Mouse (Mus musculus) embryo, embryonic 10.5 days (tissue): ENCODE data around the gene Prss28.
A peak's percentile ranks its signal among the peaks of the same experiment; 100 is the strongest.

Experiments used
- DNase-seq: peaks from one replicate; pipeline ENCODE4 v3.0.0-alpha.2; 2015; ENCODE audit warnings: low spot score

Prss28 gene

GRCm38 (mm10) chr17:25308346-25308745 is at the start of gene Prss28:
Prss28 (plus strand) TSS chr17:25308646.
- no peak for DNase-seq

- no peak for DNase-seq
These were observed 44.0 kb upstream of the Prss28 start for GRCm38 (mm10) chr17:25264453-25264852.

DNA sequence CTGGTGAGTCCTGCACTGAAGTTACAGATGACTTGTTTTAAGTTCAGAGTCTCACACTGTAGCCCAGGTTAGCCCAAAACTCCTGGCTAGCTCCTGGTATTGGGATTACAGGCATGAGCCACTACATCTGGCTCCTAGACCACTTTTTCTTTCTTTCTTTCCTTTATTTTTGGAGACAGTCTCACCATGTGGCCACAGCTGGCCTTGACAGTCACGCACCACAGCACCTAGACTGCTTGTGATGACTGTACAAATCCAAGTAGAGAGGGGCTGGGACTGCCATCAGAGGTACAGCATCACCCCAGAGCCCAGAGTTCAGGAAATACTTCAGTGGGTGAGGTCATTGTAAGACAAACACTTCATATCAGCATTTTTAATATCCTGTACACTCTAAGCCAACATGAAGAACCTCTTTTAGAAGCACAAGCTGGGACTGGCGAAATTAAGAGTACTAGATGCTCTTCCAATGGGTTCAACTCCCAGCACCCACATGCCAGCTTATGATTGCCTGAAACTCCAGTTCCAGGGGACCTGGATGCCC is 37.6 kb upstream of the Prss28 start:
- no peak for DNase-seq

GRCm38 (mm10) chr17:25272326-25272725 is 36.1 kb upstream of the Prss28 start:
- peak; percentile 27 for DNase-seq

GRCm38 (mm10) chr17:25272951-25273705 is 35.3 kb upstream of the Prss28 start:
- DNase-seq = peak; percentile 92

DNA sequence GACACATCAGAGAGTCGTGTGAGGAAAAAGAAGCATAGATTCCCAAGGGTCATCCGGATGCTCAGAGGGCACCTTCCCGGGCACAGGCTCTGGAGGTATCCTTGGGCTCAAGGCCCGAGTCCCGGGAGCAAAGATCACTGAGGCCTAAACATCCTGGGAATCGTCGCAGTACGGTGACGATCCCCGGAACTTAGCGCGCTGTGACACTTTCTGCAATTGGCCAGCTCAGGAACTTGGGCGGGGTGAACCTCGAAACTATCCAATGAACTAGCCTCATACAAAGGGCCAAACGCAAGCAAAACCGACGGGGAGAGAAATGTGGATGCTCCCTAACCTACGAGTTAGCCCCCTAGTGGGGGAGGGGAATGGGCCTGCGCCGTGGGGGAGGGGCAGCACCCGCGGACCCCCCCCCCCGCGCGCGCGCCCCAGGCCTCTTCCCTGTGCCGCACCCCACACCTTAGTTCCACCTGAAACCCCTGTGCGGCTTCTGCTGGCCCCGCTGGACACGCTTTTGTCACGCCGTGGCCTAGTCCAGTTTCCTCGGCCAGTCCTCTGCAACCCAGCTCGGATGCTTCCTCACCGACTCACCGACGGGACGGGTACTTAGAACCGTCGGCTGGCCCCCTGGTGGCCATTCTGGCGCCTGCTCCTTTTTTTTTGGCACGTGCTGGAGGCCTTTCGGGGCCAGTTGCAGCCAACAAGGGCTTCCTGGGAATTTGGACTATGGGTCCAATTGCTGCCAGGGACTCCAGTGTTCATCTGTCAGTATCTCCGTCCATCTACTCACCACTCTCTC is 34.5 kb upstream of the Prss28 start:
- peak; percentile 98 for DNase-seq

- no peak for DNase-seq
These were observed 33.7 kb upstream of the Prss28 start, which contains the start of gene Ube2i for GRCm38 (mm10) chr17:25274571-25275346. Ube2i (minus strand) TSS chr17:25274622.

DNA sequence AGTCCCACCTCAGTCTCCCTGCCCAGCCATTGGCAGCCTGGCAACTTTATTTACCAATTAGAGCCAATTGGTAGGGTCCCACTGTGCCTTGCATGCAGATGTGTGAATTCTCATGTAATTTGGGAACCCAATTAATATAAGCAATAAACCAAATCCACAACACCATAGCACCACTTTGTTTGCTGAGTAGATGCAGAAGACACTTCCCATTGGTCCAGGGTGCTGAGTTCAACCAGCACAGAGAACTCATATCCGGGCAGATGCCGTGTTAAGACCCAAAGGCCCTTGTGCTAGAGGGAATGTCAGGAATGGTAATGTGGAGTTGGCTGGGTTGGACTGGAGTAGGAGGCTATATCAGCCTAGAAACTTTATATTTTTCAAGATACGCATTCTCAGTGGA is 32.6 kb upstream of the Prss28 start:
- no peak for DNase-seq

GRCm38 (mm10) chr17:25282133-25282532 is 26.3 kb upstream of the Prss28 start:
- no peak for DNase-seq

DNA sequence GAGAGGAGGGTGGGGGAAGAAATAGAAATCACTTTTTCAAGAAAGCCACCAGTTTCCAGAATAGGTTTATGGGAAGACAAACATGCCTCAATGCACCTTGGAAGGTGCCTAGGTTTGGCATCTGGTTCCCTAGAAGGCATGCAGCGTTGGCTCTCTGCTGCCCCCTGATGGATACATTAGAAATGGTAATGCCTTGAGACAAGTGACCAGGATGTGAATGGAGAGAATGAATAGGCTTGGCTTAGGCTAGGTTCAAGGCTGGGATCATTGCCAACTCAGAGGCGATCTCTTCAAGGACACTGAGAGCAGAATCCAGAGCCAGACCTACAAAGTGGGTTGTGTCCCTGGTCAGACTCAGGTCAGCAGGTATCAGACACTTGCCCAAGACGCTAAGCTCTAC is 23.4 kb upstream of the Prss28 start:
- DNase-seq = peak; percentile 83

DNA sequence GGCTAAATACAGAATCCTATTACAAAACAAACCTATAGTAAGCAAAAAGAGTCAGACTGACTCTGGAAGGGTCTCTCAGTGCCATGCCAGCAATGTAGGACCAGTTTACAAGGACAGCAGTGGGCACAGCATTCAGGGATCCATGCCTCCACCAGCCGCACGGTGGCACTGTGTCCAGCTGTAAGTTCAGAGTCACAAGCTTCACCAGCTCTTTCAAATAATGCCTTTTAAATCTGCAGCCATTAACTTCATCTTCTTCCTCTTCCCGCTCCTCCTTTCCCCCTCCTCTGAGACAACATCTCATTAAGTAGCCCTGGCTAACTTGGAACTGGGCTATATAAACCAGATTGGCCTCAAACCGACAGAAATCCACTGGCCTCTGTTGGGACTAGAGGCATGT is 19.6 kb upstream of the Prss28 start:
- peak; percentile 71 for DNase-seq

- peak; percentile 17 for DNase-seq
These were observed 18.0 kb upstream of the Prss28 start for GRCm38 (mm10) chr17:25290411-25290810.

- no peak for DNase-seq
These were observed 15.0 kb upstream of the Prss28 start for GRCm38 (mm10) chr17:25293495-25293894.

GRCm38 (mm10) chr17:25294111-25294510 is 14.3 kb upstream of the Prss28 start:
- no peak for DNase-seq

DNA sequence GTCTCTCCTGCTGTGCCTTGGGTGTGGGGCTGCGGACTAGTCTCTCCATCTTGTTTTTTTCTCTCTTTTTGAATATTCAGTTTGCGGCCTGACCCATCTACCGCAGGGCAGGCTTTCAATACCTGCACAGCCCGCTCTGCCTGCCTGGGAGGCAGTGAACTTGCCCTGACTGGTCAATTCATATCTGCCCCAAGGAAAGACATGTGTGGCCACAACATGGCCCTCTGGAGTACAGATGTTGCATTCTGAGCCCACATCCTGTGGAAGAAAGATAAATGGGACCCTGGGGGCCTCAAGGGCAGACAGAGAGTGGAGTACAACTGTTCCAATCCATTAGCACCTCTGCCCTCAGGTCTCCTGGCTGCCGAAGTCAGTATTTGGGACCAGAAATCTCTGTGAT is 10.4 kb upstream of the Prss28 start, which contains the start of gene Prss34:
TSS of gene Prss34 (plus strand) at position 301 of the 400 bp plus-strand sequence.
- DNase-seq = no peak

DNA sequence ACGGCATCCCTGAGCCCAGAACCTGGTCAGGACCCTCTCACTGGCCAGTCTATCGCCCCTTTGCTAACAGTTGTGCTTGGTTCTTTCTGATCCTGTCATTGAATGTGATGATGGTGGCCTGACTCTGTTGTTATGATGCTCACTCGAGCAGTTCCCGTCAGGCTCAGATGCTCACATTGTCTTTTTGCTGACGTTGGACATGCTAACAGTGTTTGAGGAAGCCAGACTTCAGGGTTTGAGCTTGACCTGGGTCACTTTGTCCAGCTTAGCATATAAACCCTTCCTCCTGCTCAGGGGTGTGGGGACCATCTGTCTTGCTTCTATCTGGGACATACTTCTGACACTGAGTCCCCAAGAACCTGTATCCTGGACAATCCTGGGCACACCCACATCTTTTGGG is 9.9 kb downstream of the Prss28 start, which contains the start of gene Prss29:
TSS of gene Prss29 (plus strand) at position 301 of the 400 bp plus-strand sequence.
- DNase-seq = no peak

DNA sequence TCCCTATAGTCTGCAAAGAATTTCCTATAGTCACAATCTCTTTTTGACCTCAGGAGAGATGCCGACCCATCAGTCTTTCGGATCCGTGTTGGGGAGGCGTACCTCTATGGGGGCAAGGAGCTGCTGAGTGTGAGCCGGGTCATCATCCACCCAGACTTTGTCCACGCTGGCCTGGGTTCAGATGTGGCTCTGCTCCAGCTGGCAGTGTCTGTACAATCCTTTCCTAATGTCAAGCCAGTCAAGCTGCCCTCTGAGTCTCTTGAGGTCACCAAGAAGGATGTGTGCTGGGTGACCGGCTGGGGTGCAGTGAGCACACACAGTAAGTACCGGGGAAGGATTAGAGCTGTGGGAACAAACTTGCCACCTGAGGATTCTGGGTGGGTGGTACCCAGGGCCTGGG is 12.4 kb downstream of the Prss28 start:
- DNase-seq = no peak

DNA sequence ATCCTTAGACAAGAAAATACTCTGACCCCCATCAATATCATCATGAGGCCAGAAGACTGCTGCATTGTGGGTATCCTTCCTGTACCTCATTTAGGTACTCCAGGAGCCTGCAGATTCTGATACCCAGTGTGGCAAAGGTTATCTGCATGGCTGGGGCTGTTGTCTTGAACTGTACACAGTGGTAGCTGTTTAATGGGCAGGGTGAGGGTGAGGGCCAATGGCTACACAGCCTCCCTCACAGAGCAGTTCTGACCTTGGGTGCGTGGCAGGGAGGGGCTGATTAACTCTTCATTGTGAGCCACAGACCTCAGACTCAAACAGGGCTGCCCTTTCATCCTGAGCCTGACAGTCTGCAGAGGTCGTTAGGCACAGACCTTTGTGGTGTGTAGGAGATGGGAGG is 14.5 kb downstream of the Prss28 start:
- no peak for DNase-seq

DNA sequence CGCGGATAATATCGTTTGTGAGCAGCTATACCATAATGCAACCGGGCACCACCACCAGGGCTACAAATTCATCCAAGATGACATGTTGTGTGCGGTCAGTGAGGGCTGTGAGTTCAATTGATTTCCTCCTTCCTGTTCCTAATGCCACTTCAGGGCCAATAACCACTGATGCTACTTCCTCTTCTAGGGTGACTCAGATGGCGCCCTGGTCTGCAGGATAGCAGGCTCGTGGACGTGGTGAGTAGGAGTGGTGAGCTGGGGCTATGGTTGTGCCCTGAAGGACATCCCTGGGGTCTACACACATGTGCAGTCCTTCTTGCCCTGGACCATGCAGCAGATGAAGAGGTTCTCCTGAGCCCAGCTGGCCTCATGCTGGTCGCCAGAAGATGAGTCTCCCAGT is 23.9 kb downstream of the Prss28 start:
- no peak for DNase-seq

DNA sequence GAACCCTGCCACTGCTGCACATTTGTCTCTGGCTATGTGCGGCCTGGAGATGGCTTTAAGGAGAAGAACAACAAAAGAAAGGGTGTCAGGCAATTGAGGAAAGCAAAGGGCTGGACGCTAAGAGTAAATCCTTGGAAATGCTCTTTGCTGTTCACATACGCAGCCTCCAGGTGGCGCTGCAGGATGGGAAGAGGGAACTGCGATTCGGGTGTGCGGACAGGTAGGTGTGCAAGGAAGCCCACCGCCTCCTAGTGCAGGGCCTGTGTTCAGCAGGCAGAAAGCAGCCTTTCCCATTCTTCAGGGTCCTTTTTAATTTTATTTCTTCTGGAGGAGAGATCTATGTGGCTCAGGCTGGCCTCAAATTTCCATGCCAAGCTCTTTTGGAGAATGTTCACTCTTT is 25.5 kb downstream of the Prss28 start:
- peak; percentile 89 for DNase-seq

DNA sequence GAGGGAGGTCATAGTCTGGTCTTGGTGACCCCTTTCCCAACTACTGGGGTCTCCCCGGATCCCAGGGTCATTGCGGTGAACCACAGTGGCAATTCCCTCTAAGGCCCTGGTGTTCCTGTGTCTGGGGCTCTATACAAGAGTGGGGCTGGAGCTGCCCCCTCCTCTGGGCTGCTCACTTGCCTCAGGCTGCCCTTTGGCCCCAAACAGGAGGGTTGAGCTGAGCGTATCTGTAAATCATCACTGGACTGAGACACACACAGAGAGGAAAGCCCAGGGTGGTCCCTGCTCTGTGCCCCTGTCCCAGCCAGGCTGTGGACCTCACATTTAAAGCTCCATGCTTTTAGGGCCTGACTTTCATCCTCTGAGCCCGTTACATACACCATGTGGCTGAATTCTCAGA is 29.8 kb downstream of the Prss28 start:
- no peak for DNase-seq

DNA sequence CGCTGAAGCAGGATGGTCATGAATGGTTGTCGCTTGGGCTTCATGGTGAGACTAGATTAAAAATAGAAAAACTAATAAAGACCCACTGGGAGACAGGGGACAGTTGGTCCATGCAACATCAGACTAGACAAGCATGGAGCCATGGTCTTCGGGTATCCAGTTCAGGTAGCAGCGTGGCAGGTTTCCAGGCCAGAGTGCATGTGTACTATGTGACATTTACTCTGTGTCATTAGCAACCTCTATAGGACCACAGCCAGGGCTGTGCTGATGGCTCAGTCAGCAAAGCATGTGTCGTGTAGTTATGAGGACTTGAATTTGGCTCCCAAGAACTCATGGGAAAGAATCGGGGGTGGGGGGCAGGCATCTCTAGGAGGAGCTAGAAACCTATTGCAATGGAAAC is 31.6 kb downstream of the Prss28 start:
- DNase-seq = no peak
